Mouse (Mus musculus): ENCODE results near the gene Cgnl1. TPM values are rescaled to one million over a fixed set of nuclear protein-coding genes. Genes with fewer than 3 reads are reported as not detected.
A peak's percentile ranks its signal among the peaks of the same experiment; 100 is the strongest.

The Cgnl1 gene
- polyA plus RNA-seq, 1 experiment from 2014 or later: 5.7 TPM

DNA sequence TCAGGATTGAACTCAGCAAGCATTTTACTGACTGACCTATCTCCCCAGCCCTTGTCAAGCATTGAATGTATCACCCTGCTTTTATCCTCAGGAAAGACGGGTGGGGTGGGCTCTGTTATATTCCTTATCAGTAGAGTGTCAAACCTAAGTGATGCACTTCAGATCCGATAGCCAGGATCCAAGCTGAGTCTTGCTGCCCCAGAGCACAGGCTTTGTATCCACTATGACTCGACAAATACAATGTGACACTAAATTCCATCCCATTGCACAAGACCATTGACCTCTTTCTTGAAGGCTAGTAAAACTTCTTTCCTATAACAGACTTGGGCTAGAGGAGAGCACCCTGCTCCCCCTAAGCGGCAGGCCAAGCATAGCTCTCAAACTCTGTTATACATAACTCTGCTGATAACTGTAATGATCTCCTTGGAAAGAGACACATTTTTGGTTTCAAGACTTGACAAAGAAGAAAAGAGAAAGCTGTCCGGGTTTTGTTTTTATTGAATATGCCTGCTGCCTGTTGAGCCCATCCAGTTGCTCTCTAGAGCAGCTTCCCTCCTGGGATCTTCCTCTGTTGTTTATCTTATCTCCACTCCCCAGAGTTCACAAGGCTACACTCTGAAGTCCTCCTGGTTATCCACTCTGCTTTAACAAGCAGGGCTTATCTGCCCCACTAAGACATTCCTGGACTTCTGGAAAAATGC is 94.3 kb downstream of the Cgnl1 start:
- no peak for DNase-seq (ENCODE audit: low spot score)
- WGBS: 77% methylated on average over 5 of the region's 5 CpGs
- Histone ChIP-seq H3K27me3 (ENCODE audit: insufficient read depth, poor library complexity, severe bottlenecking) (no peaks in the 10 kb centered on the region), H3K27ac (no peak overlapping the region), H3K36me3 (no peaks in the 10 kb centered on the region), H3K9me3 (no peaks in the 10 kb centered on the region), H3K4me3 (no peak overlapping the region), H3K4me1 (replicated peaks) (peaks cover 18% of the 10 kb centered on the region)

DNA sequence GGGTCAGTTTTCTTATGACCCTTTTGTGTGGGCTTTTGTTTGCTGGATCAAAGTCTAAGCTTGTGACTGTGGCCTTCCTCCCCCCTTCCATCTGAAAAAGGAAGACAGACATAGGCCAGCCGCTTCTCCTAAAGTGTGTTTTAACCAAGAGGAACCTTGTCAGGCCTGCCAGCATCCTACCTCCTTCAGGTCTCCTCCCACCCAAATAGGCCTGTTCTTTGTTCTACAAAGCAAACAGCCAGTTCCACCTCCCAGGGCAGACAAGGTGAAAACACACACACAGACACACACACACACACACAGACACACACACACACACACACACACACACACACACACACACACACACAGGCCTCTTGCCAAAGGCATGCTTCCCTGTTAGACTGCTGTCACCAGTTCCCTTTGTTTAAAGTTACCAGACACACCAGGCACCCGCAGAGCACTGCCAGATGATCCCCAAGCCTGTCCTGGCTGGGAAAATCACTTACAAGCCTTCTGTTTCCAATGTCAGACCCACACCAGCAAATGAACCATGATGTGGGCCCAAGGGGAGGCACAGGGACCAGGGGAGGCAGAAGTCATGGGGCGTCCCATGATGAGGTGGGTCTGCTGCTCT is 95.5 kb downstream of the Cgnl1 start:
- Histone ChIP-seq H3K9me3 (no peaks in the 10 kb centered on the region), H3K4me1 (replicated peaks) (peaks cover 18% of the 10 kb centered on the region), H3K4me3 (no peak overlapping the region), H3K27me3 (ENCODE audit: insufficient read depth, poor library complexity, severe bottlenecking) (no peaks in the 10 kb centered on the region), H3K27ac (peak overlapping the region; percentile 50), H3K36me3 (no peaks in the 10 kb centered on the region)
- DNase-seq (ENCODE audit: low spot score): peak; percentile 21
- WGBS: 51% methylated on average over 3 of the region's 3 CpGs

DNA sequence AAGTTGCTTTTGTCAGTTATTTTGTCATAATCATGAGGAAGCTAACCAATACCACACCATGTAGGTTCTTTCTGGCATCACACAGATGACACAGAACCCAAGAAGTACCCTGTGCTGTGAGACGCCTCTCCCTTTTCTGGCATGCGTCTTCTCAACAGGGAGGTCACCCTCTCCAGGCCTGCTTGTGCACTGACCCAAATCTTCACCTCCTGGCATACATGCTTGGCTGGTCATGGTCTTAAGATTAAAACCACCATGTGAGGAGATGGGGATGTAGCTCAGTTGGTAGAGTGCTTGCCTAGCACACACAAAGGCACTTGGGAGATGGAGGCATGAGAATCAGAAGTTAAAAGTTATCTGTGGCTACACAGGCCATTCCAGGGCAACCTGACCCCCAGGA is 96.2 kb downstream of the Cgnl1 start:
- 66% methylated on average over 2 of the region's 2 CpGs for WGBS
- DNase-seq (ENCODE audit: low spot score): no peak
- Histone ChIP-seq H3K27ac (peak overlapping the region; percentile 50), H3K4me1 (replicated peaks) (peaks cover 18% of the 10 kb centered on the region), H3K36me3 (no peaks in the 10 kb centered on the region), H3K4me3 (no peak overlapping the region), H3K9me3 (no peaks in the 10 kb centered on the region), H3K27me3 (ENCODE audit: insufficient read depth, poor library complexity, severe bottlenecking) (no peaks in the 10 kb centered on the region)

DNA sequence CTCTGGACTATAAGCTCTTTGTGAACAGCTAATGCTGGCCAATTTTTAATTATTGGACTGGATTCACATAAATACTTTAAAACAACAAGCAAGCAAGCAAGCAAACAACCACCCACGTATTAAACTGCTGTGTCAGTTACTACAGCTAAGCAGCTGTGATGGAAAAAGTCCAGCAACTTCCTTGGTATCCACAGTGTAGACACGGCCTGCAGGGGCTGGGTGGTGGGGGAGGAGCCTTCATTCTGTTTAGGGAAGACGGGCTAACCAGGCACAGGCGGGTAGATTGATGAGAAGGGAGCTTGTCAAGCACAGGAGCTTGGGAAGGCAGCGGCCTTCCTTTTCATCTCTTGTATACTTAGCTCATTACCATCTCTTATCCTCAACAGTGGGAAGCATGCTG is 96.9 kb downstream of the Cgnl1 start:
- Histone ChIP-seq H3K4me1 (replicated peaks) (peaks cover 18% of the 10 kb centered on the region), H3K27ac (no peak overlapping the region), H3K4me3 (no peak overlapping the region), H3K27me3 (ENCODE audit: insufficient read depth, poor library complexity, severe bottlenecking) (no peaks in the 10 kb centered on the region), H3K9me3 (no peaks in the 10 kb centered on the region), H3K36me3 (no peaks in the 10 kb centered on the region)
- WGBS: 65% methylated on average over 5 of the region's 5 CpGs
- no peak for DNase-seq (ENCODE audit: low spot score)

DNA sequence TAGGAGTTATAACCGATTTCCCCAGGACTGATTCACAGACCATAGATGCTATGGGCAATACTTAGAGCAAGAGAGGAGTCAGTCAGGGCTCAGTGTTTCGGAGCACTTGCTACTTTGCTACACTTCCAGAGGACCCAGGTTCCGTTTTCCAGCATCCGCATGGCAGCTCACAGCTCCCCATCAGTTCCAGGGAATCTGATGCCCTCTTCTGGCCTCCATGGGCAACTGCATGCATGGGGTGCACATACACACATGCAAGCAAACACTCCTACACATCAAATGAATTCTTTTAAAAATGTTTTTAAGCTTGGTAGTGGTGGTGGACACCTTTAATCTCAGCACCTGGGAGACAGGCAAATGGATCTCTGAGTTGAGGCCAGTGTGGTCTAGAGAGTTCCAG is 98.9 kb downstream of the Cgnl1 start:
- Histone ChIP-seq H3K27me3 (ENCODE audit: insufficient read depth, poor library complexity, severe bottlenecking) (no peaks in the 10 kb centered on the region), H3K9me3 (no peaks in the 10 kb centered on the region), H3K36me3 (no peaks in the 10 kb centered on the region), H3K4me1 (replicated peaks) (peaks cover 19% of the 10 kb centered on the region), H3K4me3 (no peak overlapping the region), H3K27ac (no peak overlapping the region)
- DNase-seq (ENCODE audit: low spot score): no peak
- WGBS: 92% methylated on average over 4 of the region's 4 CpGs

DNA sequence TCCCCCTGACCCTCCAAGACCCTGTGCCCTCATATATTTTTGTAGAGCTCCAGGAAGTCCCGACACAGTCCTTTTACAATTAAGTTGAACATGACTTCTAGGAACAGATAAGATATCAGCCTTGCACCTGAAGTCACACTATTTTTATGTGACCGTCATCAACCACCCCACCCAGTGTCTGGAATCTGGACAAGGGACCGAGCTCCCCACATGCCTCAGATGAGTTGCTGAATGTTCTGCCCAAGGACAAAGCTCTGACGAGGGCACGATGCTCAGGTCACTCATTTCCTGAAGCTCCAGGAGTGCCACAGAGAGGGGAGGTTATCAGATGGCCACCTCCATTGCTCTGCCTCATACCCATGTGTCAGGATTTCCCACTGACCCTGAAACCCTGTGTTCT is 100.7 kb downstream of the Cgnl1 start:
- Histone ChIP-seq H3K27me3 (ENCODE audit: insufficient read depth, poor library complexity, severe bottlenecking) (no peaks in the 10 kb centered on the region), H3K27ac (no peak overlapping the region), H3K4me3 (no peak overlapping the region), H3K4me1 (replicated peaks) (peaks cover 18% of the 10 kb centered on the region), H3K36me3 (no peaks in the 10 kb centered on the region), H3K9me3 (no peaks in the 10 kb centered on the region)
- DNase-seq (ENCODE audit: low spot score): no peak
- WGBS: 80% methylated on average over 5 of the region's 5 CpGs

DNA sequence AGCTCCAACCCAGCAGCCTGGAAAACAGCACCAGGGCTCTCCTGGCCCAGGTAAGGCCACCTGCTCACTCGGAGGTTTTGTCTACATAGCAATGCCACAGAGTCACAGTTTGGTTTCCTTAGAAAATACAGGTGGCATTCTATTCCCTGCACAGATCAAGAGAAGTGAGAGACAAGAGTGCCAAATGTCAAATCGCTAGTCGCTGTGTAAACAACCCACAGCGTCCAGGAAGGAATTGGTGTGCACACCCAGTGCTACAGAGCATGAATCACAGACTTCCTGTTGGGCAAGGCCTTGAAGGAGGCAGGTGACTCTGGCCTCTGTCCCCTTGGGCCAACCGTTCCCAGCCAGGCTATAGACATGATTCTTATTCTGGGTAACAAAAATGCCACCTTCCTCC is 103.8 kb downstream of the Cgnl1 start:
- H3K36me3 ChIP-seq: no peaks in the 10 kb centered on the region
- H3K27me3 ChIP-seq (ENCODE audit: insufficient read depth, poor library complexity, severe bottlenecking): no peaks in the 10 kb centered on the region
- H3K9me3 ChIP-seq: no peaks in the 10 kb centered on the region
- WGBS: 67% methylated on average over 5 of the region's 5 CpGs
- no peak for DNase-seq (ENCODE audit: low spot score)
- no peak overlapping the region for H3K4me3 ChIP-seq
- H3K4me1 ChIP-seq (replicated peaks): peaks cover 23% of the 10 kb centered on the region
- H3K27ac ChIP-seq: no peak overlapping the region

DNA sequence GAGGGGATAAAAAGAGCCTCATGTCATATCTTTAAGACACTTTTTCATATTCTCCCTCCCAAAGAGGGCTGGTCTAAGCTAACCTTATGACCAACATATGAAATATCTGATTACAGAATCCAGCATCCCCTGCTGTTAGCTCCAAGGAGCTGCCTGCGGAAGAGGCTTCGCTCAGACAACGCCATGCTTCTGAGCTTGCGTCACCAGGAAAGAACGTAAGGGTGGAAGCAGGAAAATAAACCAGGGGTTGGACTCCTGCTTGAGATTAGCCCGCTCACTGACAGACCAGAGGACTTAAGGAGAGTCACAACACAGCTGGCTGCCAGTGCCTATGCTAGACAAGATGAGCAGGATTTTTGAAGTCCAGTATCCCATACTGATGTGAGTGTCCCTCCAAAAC is 105.0 kb downstream of the Cgnl1 start:
- no peaks in the 10 kb centered on the region for H3K9me3 ChIP-seq
- DNase-seq (ENCODE audit: low spot score): no peak
- no peaks in the 10 kb centered on the region for H3K27me3 ChIP-seq (ENCODE audit: insufficient read depth, poor library complexity, severe bottlenecking)
- H3K27ac ChIP-seq: no peak overlapping the region
- no peaks in the 10 kb centered on the region for H3K36me3 ChIP-seq
- WGBS: 71% methylated on average over 6 of the region's 6 CpGs
- H3K4me3 ChIP-seq: no peak overlapping the region
- H3K4me1 ChIP-seq (replicated peaks): peaks cover 25% of the 10 kb centered on the region

DNA sequence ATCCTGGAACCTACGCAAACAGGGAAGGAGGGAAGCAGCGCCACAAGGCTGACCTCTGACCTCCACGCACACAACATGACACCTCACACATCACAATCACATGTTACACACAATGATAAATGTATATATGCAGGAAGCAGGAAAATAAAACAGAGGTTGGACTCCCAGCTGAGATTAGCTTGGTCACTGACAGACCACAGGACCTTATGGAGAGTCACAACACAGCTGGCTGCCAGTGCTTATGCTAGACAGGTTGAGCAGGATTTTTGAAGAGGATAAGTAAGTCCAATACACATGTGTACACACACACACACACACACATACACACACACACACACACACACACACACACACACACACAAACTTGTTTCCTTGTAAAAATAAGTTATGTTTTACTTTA is 105.9 kb downstream of the Cgnl1 start:
- no peak for DNase-seq (ENCODE audit: low spot score)
- WGBS: 82% methylated on average over 3 of the region's 3 CpGs
- H3K9me3 ChIP-seq: no peaks in the 10 kb centered on the region
- no peaks in the 10 kb centered on the region for H3K27me3 ChIP-seq (ENCODE audit: insufficient read depth, poor library complexity, severe bottlenecking)
- H3K27ac ChIP-seq: no peak overlapping the region
- no peaks in the 10 kb centered on the region for H3K36me3 ChIP-seq
- H3K4me1 ChIP-seq (replicated peaks): peaks cover 34% of the 10 kb centered on the region
- no peak overlapping the region for H3K4me3 ChIP-seq

DNA sequence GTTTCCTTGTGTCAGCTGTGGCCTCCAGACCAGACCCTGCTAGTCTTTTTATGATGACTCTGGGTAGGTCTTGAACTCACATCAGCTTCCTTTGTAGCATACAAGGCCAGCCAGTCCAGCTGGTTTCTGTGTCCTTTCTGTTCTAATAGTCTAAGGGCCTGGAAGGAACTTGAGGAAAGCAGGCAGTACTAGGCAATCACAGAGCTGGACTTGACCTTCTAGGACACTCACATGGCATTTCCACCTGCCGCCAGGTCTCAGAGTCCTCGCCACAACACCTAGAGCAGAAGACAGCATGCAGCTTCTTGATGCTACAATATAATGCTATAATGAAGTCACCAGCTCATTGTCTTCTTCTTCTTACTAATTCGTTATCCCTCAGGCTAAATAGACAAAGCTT is 106.5 kb downstream of the Cgnl1 start:
- Histone ChIP-seq H3K27ac (no peak overlapping the region), H3K36me3 (no peaks in the 10 kb centered on the region), H3K27me3 (ENCODE audit: insufficient read depth, poor library complexity, severe bottlenecking) (no peaks in the 10 kb centered on the region), H3K9me3 (no peaks in the 10 kb centered on the region), H3K4me1 (replicated peaks) (peaks cover 38% of the 10 kb centered on the region), H3K4me3 (no peak overlapping the region)
- no peak for DNase-seq (ENCODE audit: low spot score)
- 92% methylated on average over 3 of the region's 3 CpGs for WGBS

DNA sequence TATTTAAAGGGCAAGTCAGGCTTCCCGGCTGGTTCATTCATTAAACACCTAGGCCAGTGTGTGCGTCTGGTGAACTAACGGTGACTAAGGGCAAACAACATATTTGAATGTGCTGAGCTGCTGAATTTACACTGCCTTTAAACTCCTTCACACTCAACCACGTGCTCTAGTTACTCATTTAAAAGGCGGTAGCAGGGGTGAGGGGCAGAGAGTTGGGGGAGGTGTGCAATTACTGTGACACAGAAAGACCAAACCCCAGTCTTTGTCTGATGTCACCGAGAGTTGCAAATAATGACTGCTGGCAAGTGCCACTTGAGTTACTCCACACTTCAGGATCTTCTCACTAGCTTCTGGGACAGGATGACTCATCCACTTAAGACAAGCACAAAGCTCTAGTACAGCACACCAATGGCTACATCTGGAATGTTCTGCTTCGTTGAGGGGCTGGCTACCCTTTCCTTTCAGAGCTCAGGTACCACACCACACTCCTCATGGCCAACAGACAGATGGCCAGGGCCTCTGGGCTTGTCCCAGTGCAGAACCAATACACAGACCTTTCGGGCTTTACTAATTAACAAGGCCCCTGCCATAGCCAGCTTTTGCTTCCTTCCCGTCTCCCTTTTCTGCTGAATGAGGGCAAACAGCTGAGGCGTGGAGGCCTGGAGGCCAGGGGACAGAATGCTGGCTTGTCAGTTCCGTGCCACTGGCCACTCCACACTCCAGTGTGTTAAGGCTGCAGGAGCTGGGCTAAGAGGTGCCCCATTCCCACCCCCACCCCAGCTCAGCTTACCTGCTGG is 107.8 kb downstream of the Cgnl1 start:
- H3K27ac ChIP-seq: no peak overlapping the region
- no peaks in the 10 kb centered on the region for H3K9me3 ChIP-seq
- H3K4me3 ChIP-seq: no peak overlapping the region
- H3K4me1 ChIP-seq (replicated peaks): peaks cover 51% of the 10 kb centered on the region
- H3K36me3 ChIP-seq: no peaks in the 10 kb centered on the region
- WGBS: 66% methylated on average over 11 of the region's 11 CpGs
- H3K27me3 ChIP-seq (ENCODE audit: insufficient read depth, poor library complexity, severe bottlenecking): no peaks in the 10 kb centered on the region
- DNase-seq (ENCODE audit: low spot score): no peak

DNA sequence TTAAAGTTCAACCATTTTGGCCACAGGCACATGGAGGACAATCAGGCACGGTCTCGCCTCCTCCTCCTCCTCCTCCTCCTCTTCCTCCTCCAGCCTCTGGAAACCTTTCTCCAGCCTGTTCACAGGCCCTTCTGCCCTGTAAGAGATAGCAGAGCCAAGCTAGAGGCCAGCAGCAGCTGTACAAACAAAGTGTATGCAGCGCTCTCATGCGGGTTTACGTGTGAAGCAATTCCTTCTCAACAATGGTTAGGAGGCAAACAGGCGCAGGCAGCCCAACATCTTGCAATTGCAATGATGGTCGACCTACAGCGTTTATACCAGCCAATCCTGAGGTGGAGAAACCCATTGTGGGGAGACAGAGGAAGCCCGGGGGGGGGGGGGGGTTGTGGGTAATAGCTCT is 110.9 kb downstream of the Cgnl1 start:
- peak; percentile 43 for DNase-seq (ENCODE audit: low spot score)
- 60% methylated on average over 9 of the region's 9 CpGs for WGBS
- peak overlapping the region; percentile 72 for H3K27ac ChIP-seq
- H3K36me3 ChIP-seq: no peaks in the 10 kb centered on the region
- no peak overlapping the region for H3K4me3 ChIP-seq
- H3K9me3 ChIP-seq: peaks cover 4% of the 10 kb centered on the region; the same call in 1 of the 2 replicates
- H3K4me1 ChIP-seq (replicated peaks): peaks cover 41% of the 10 kb centered on the region
- no peaks in the 10 kb centered on the region for H3K27me3 ChIP-seq (ENCODE audit: insufficient read depth, poor library complexity, severe bottlenecking)

DNA sequence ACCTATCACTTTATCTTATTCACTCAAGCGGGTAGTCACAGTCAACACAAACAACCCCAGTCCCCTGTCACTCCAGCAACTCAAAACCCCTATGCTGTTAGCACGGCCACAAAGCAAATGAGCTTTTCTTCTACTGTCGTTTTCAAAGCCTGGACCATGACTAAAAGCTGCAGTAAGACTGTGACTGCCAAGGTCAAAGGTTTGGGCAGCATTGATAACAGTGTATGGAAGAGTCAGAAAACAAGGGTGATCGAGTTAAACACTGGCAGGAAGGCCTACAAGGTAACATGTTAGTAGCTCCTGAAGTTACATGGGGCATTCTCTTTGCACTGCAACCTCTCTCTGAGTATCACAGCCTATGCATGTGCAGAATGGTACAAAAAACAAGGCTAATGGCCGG is 111.7 kb downstream of the Cgnl1 start:
- peak overlapping the region; percentile 72 for H3K27ac ChIP-seq
- H3K36me3 ChIP-seq: no peaks in the 10 kb centered on the region
- peaks cover 4% of the 10 kb centered on the region; the same call in 1 of the 2 replicates for H3K9me3 ChIP-seq
- no peak for DNase-seq (ENCODE audit: low spot score)
- 55% methylated on average over 5 of the region's 5 CpGs for WGBS
- H3K4me3 ChIP-seq: no peak overlapping the region
- H3K27me3 ChIP-seq (ENCODE audit: insufficient read depth, poor library complexity, severe bottlenecking): no peaks in the 10 kb centered on the region
- H3K4me1 ChIP-seq (replicated peaks): peaks cover 41% of the 10 kb centered on the region

Data from hindbrain, embryonic 10.5 days (tissue).